Mouse (Mus musculus) megakaryocyte, adult 5-6 weeks (primary cell): ENCODE measurements around the gene Scaf4. TPM values are rescaled to one million over a fixed set of nuclear protein-coding genes. Genes with fewer than 3 reads are reported as not detected.

Experiments
- total RNA-seq, 2 experiments: library from RNA; stranded (forward) in 1 of 2; stranded (reverse) in 1 of 2; fragments of 153-499, 151-499 nt in 1 of 2; fragments of 221-1000, 200-1000 nt in 1 of 2; gene quantifications; 2 replicates each; pipeline versions ENCODE4 v1.2.3 to v1.2.4; 2015 to 2017

Gene Scaf4
- total RNA-seq, 2 experiments from 2014 or later: 19.2 to 58.4 TPM

Other genes with a start within 250 kb of the Scaf4 start
- gene Tiam1, start 140.7 kb downstream of the Scaf4 start, total RNA-seq (2015): 61.3 and 80.9 TPM in 2 replicates
- gene Tiam1, start 140.7 kb downstream of the Scaf4 start, total RNA-seq (2017): 60.0 and 74.7 TPM in 2 replicates
- 695 and 733 TPM in 2 replicates for gene Sod1, start 63.7 kb downstream of the Scaf4 start, total RNA-seq (2015)
- 791 and 806 TPM in 2 replicates for gene Sod1, start 63.7 kb downstream of the Scaf4 start, total RNA-seq (2017)
- not detected in 2 replicates for gene Hunk, start 101.5 kb upstream of the Scaf4 start, total RNA-seq (2015)
- gene Hunk, start 101.5 kb upstream of the Scaf4 start, total RNA-seq (2017): 0.04 TPM in 1 of 2 replicates, not detected in the other